Mouse (Mus musculus) cortical plate, adult 2 months (tissue): ENCODE measurements at regions not wholly inside any gene's neighbourhood (a gene's known extent, or its start where the extent isn't known, plus 50 kb on each side); places are given as distances from the start of the nearest gene placed in this dataset.

ENCODE experiments used
- CTCF ChIP-seq: fragments of 200-500 bp; IDR thresholded peaks from 2 replicates; pipeline ENCODE4 v1.5.1; 2011; ENCODE audit warnings: mild to moderate bottlenecking, control low read depth, low read length; ENCODE audit not compliant: insufficient read depth; ENCODE audit errors: extremely low read depth
- POLR2A ChIP-seq: fragments of 200-500 bp; IDR thresholded peaks from 2 replicates; pipeline ENCODE4 v1.6.1; 2011; ENCODE audit warnings: mild to moderate bottlenecking, low read length, control low read depth; ENCODE audit not compliant: insufficient read depth; ENCODE audit errors: extremely low read depth

GRCm38 (mm10) chr6:13449160-13449787, 158.6 kb downstream of the Tmem168 start:
- TF ChIP-seq POLR2A (no peak), CTCF (no peak)
